Mouse (Mus musculus) erythroblast, adult 5-6 weeks (primary cell): ENCODE results near the gene Atoh8. TPM values are rescaled to one million over a fixed set of nuclear protein-coding genes. Genes with fewer than 3 reads are reported as not detected.

Experiments used
- ATAC-seq: replicated peaks from 2 replicates; pipeline ENCODE4 v1.8.0; 2016; ENCODE audit warnings: moderate number of reproducible peaks, mild to moderate bottlenecking, moderate TSS enrichment, inconsistent platforms; ENCODE audit not compliant: poor library complexity, low FRiP score, severe bottlenecking
- total RNA-seq, 2 experiments: library from RNA; stranded (forward) in 1 of 2; stranded (reverse) in 1 of 2; fragments of 150-400 nt in 1 of 2; fragments of 200-764, 138-1000 nt in 1 of 2; gene quantifications; 2 replicates each; pipeline versions ENCODE4 v1.2.3 to v1.2.4; 2015 to 2017; ENCODE audit warnings: low replicate concordance in 2 of 2

The Atoh8 gene
- total RNA-seq, 2 experiments from 2014 or later, result not detected

DNA sequence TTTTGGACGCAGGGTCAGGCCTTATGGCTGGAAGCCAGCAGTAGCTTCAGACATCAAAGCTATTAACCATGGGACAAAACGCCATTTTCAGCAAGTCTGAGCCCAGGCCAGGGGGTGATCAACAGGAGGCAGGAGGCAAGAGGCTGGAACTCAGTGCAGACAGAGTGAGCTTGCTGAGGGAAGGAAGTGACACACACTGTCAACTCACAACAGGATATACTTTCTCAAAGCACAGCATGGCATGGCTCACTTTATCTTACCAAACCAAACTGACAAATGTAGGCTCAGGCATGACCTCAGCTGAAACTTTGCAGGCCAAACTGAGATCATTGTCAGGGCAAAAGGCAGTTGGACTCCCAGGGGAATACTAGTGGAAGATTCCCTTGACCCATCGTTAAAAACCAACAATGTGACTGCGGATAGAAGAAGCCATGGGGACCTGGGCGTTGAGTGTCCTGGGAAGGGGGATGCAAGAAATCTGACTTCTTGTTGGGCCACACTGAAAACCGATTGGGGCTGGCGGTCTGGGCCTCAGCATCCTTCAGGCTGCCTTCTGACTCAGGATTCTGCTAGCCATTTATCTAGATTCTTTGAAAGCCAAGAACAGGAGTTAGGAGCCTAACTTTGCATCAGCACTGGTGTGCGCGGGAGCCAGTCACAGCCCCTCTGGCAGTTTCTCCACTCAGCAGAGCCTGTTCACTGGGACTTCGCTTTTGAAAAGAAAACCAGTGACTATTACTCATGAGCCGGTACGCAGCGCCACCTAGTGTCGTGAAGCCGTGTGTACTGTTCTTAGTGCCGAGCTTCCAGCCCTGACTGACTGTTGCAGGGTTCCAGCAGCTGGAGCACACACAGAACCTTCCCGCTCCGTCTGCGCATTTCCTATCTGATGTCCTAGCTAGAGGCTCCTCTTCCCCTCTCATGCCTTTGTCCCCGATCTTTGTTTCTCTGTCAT, 70.8 kb downstream of the Atoh8 start:
- ATAC-seq, result peak; percentile 89

DNA sequence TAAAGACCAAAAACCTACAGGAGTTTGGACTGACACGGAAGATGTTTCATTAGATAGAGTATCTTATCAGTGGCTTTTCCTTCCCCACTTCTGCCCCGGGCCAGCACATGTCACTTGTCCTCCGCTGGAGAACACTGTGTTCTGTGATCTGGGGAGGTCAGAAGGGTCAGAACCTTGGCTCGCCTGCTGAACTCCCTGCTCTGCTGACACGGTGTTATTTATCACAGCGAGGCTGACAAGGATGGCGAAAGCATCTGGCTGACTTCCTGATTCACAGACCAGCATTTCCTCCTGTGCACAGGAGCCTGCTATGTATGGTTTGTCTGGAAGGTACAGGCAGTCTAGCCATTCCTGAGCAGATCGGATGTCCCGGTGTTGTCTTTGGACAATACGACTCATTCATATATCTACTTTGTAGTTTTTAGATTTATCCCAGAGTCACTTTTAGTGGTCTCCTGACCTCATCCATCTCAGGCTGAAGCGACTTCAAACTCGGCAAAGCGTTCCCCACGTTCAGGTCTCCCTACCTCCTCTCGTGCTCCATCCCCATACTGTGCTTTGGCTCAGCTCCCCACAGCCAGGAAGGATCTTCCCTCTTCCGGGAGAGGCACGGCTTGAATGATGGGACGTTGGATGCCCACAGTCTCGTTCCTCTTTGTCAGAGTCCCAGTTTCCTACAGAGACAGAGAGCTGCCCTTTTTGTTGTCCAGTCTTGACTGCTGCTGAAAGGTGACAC, 73.1 kb downstream of the Atoh8 start:
- no peak for ATAC-seq

DNA sequence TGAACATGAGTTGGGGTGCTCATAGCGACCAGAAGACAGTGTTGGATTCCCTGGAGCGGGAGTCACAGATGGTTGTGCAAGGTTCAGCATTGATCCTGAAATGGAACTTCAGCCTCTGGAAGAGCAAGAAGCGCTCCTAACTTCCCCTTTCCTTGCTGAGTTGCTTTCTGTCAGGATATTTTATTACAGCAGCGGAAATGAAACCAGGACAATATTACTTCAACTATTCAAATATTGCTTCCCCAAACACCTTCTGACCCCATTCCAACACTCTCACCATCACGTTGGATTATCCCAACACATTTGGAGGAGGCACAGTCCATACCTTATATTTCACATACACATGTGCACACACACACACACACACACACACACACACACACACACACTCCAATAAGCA, 73.6 kb downstream of the Atoh8 start:
- ATAC-seq, result no peak

DNA sequence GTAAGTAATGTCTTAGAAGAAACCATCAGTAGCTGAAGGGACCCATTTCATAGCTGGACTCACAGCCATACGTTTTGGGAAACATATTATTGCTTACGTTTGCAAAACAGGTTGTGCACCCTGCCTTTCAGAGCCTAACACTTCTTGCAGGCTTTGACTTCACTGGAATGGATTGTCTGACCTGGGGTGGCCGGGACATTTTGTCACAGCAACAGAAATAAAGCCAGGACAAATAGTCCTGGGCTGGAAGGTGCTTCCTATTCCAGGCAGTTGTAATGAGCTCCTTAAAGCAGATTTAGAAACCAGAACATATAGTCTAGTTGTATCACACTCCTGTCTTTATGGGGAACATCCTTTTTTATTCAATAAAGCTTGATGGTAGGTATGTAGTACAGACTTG, 74.4 kb downstream of the Atoh8 start:
- ATAC-seq, result no peak

DNA sequence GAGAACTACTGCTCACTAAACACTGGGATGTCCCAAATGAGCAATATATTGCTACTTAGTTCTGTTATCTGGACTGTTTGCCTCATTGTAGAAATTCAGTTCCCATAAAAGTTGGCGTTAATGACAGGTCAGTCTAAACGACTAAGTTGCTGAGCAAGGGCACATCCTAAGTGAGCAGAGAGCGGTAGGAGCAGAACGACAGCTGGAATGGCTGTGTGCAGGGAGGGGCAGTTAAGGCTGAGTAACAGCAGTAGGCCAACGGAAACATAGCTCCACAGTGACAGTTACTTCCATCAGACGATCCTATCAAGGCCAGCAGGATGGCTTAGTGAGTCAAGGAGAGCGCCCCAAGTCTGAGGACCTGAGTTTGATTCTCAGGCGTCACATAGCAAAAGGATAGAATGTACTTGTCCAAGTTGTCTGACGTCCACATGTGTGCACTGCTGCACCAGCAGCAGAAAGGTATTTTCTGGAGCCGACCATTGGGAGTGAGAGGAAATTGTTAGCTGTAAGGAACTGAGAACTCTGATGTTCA, 75.4 kb downstream of the Atoh8 start:
- ATAC-seq, result no peak

DNA sequence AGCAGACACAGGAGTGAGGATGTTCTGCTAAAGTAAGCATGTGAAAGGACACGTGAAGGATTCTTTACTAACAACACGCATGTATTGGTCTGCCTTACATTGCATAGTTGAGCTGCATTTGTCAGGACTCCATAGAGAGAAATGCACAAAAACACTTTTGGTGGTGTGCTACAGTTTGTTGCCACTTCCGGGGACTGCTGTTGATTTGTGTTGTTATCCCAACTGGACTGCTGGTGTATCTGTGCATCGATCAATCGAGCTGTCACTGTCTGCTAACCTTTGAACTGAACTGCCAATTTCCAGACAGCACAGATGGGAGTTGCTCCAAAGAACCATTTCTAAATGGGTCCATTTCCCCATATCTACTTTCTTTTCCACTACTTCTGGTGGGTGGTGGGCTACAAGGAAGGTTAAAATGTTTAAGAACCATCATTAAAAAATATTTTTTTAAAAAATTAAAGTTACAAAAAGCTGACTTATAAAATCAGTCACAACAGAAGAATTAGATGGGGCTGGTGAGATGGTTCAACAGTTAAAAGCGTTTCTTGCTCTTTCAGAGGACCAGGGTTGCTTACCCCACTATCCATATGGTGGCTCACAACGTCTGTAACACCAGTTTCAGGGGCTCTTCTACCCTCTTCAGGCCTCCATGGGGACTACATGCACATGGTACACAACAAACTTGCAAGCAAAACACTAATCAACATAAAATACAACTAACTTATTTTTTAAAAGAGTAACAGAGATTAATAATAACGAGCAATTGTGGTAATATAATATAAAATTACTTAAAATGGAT, 76.2 kb downstream of the Atoh8 start:
- no peak for ATAC-seq

Other genes starting within 250 kb of the Atoh8 start
- gene St3gal5, start 138.0 kb downstream of the Atoh8 start, total RNA-seq (2015; ENCODE audit: low replicate concordance), result 679 and 733 TPM in 2 replicates
- 965 and 998 TPM in 2 replicates for gene St3gal5, start 138.0 kb downstream of the Atoh8 start, total RNA-seq (2017; ENCODE audit: low replicate concordance)
- gene Sftpb, start 69.0 kb upstream of the Atoh8 start, total RNA-seq (2015; ENCODE audit: low replicate concordance), result not detected in 2 replicates
- 1.6 TPM in 1 of 2 replicates, not detected in the other for gene Sftpb, start 69.0 kb upstream of the Atoh8 start, total RNA-seq (2017; ENCODE audit: low replicate concordance)
- gene Usp39, start 109.6 kb upstream of the Atoh8 start, total RNA-seq (2015; ENCODE audit: low replicate concordance), result 25.4 and 28.0 TPM in 2 replicates
- gene Usp39, start 109.6 kb upstream of the Atoh8 start, total RNA-seq (2017; ENCODE audit: low replicate concordance), result 27.8 and 34.2 TPM in 2 replicates
- 9.2 and 11.5 TPM in 2 replicates for gene 0610030E20Rik, start 111.7 kb upstream of the Atoh8 start, total RNA-seq (2015; ENCODE audit: low replicate concordance)
- 8.8 and 15.0 TPM in 2 replicates for gene 0610030E20Rik, start 111.7 kb upstream of the Atoh8 start, total RNA-seq (2017; ENCODE audit: low replicate concordance)
- 1.5 TPM in 1 of 2 replicates, not detected in the other for gene Tmem150a, start 119.9 kb upstream of the Atoh8 start, total RNA-seq (2015; ENCODE audit: low replicate concordance)
- gene Tmem150a, start 119.9 kb upstream of the Atoh8 start, total RNA-seq (2017; ENCODE audit: low replicate concordance), result 1.4 TPM in 1 of 2 replicates, not detected in the other
- gene Rnf181, start 131.4 kb upstream of the Atoh8 start, total RNA-seq (2015; ENCODE audit: low replicate concordance), result 37.1 and 51.6 TPM in 2 replicates
- gene Rnf181, start 131.4 kb upstream of the Atoh8 start, total RNA-seq (2017; ENCODE audit: low replicate concordance), result 44.0 and 47.3 TPM in 2 replicates
- 55.7 and 57.1 TPM in 2 replicates for gene Vamp5, start 144.9 kb upstream of the Atoh8 start, total RNA-seq (2015; ENCODE audit: low replicate concordance)
- gene Vamp5, start 144.9 kb upstream of the Atoh8 start, total RNA-seq (2017; ENCODE audit: low replicate concordance), result 9.5 and 21.2 TPM in 2 replicates
- gene Vamp8, start 155.1 kb upstream of the Atoh8 start, total RNA-seq (2015; ENCODE audit: low replicate concordance), result 68.5 and 70.1 TPM in 2 replicates
- 91.4 and 102 TPM in 2 replicates for gene Vamp8, start 155.1 kb upstream of the Atoh8 start, total RNA-seq (2017; ENCODE audit: low replicate concordance)
- 1.3 and 5.0 TPM in 2 replicates for gene Ggcx, start 178.7 kb upstream of the Atoh8 start, total RNA-seq (2015; ENCODE audit: low replicate concordance)
- gene Ggcx, start 178.7 kb upstream of the Atoh8 start, total RNA-seq (2017; ENCODE audit: low replicate concordance), result 0.85 and 2.1 TPM in 2 replicates
- 77.8 and 93.8 TPM in 2 replicates for gene Mat2a, start 204.0 kb upstream of the Atoh8 start, total RNA-seq (2015; ENCODE audit: low replicate concordance)
- gene Mat2a, start 204.0 kb upstream of the Atoh8 start, total RNA-seq (2017; ENCODE audit: low replicate concordance), result 44.9 and 67.3 TPM in 2 replicates